Mouse (Mus musculus) kidney, adult 2 months (tissue): Measurements from ENCODE around the gene Ndufb10. TPM values are rescaled to one million over a fixed set of nuclear protein-coding genes. Genes with fewer than 3 reads are reported as not detected.
A peak's percentile ranks its signal among the peaks of the same experiment; 100 is the strongest.

Experiments
- DNase-seq: peaks from one replicate; pipeline ENCODE4 v3.0.0; 2021
- H3K27ac ChIP-seq: fragments of 200-500 bp; 2 replicates; pipeline ENCODE4 v1.5.1; 2012; ENCODE audit warnings: low read depth, low read length, control low read depth, inconsistent platforms; ENCODE audit not compliant: insufficient read depth
- H3K27me3 ChIP-seq: fragments of 200-500 bp; replicated peaks from 2 replicates; pipeline ENCODE4 v1.6.1; 2012; ENCODE audit warnings: mild to moderate bottlenecking, moderate library complexity, low read length, inconsistent platforms; ENCODE audit not compliant: control insufficient read depth, insufficient read depth
- H3K36me3 ChIP-seq: fragments of 200-500 bp; 2 replicates; pipeline ENCODE4 v1.6.1; 2012; ENCODE audit warnings: mild to moderate bottlenecking, moderate library complexity, low read length, inconsistent platforms; ENCODE audit not compliant: control insufficient read depth, insufficient read depth
- H3K4me1 ChIP-seq: fragments of 200-500 bp; 2 replicates; pipeline ENCODE4 v1.6.1; 2011; ENCODE audit warnings: low read length; ENCODE audit not compliant: control insufficient read depth, insufficient read depth
- H3K4me3 ChIP-seq: fragments of 200-500 bp; 2 replicates; pipeline ENCODE4 v1.5.1; 2011; ENCODE audit warnings: mild to moderate bottlenecking, low read depth, low read length, control low read depth; ENCODE audit not compliant: insufficient read depth
- CTCF ChIP-seq: fragments of 200-500 bp; conservative IDR thresholded peaks from 2 replicates; pipeline ENCODE4 v1.5.1; 2011; ENCODE audit warnings: low read depth, mild to moderate bottlenecking, control low read depth, low read length, moderate library complexity, mixed read lengths; ENCODE audit not compliant: insufficient read depth, insufficient read length
- POLR2A ChIP-seq: fragments of 200-500 bp; IDR thresholded peaks from one replicate; pipeline ENCODE4 v1.6.1; 2011; ENCODE audit warnings: low read depth, low read length, control low read depth
- WGBS: fragments of 180-500 bp; shearing (Covaris S2); methylation state at CpG from one replicate; pipeline ENCODE4 v1.1.7; 2018; 5-methylcytosine and 5-hydroxymethylcytosine counted together
- polyA plus RNA-seq: library from polyadenylated mRNA; depleted of rRNA; stranded (reverse); fragments of >200 nt; gene quantifications from 2 replicates; pipeline ENCODE4 v1.2.3, GENCODE M21; 2012; rRNA removed

Gene Ndufb10
- polyA plus RNA-seq: 626 and 656 TPM in 2 replicates

DNA sequence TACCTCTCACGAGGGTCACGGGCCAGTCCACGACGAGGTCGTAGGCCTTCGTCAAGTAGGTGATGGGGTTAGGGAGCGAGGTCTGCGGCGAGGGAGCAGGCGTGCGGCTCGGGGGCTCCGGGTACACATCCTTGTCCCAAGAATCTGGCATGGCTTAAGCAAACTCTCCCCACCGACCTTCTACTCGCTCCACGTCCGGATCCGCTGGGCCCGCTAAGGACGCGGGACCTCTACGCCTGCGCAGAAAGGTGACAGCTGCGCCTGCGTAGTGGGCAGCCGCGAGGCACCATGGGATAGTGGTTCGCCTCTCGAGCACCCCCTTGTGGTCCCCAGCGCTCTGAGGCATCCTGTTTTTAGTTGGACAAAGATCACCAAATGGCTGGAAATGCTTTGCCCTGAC, at the start of gene Ndufb10:
Gene Ndufb10, minus strand, starts transcription at position 295 of the 400 bp plus-strand sequence.
- Histone ChIP-seq H3K36me3 (no peaks in the 10 kb centered on the region; the same call in 1 of the 2 replicates), H3K4me3 (peak within 1 kb of the TSS; percentile 87), H3K27ac (peak within 1 kb of the TSS; percentile 90), H3K4me1 (peaks cover 2% of the 10 kb centered on the region; the same call in 1 of the 2 replicates), H3K27me3 (no peaks in the 10 kb centered on the region)
- TF ChIP-seq POLR2A: peak; percentile 96
- peak; percentile 96; the same call in 1 of the 2 replicates for TF ChIP-seq CTCF
- under 1% methylated on average over 30 of the region's 30 CpGs for WGBS
- DNase-seq: peak; percentile 98

DNA sequence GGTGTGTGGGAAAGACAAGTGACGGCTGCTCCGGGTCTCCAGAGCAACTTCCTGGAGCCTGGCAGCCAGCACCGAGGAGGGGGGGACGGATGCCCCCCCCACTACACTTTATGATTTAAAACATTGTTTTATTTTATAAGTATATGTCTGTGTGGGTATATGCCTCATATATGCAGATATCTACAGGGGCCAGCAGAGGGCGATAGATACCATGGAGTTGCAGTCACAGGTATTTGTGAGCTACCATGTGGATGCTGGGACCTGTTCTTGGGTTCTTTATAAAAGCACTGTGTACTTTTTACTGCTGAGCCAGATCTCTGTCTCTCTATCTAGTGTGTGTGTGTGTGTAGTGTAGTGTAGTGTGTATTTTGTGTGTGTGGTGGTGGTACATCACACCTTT, 49.0 kb upstream of the Ndufb10 start:
- Histone ChIP-seq H3K27ac (no peak overlapping the region), H3K4me1 (no peaks in the 10 kb centered on the region; the same call in 1 of the 2 replicates), H3K36me3 (no peaks in the 10 kb centered on the region), H3K27me3 (no peaks in the 10 kb centered on the region), H3K4me3 (no peak overlapping the region)
- no peak for DNase-seq
- TF ChIP-seq POLR2A (no peak), CTCF (peak; percentile 16; the same call in 1 of the 2 replicates)
- 84% methylated on average over 5 of the region's 5 CpGs for WGBS

DNA sequence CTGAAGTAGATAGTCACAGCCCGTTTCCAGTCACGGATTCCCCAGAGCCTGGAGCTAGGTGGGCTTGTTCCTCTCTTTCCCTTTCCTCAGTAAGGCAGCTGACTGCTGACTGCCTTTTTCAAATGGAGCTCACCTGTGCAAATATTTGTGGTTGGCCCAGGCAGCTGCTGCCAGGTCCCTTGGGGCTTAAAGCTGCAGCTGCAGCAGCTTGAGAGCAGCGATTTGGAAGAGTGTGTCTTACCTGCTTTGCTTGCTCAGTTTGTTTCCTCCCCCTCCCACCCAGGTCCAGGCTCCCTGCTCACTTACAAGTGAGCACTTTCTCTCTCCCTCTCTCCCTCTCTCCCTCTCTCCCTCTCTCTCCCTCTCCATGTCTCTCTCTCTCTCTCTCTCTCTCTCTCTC, 44.9 kb upstream of the Ndufb10 start:
- 44% methylated on average over 3 of the region's 3 CpGs for WGBS
- Histone ChIP-seq H3K4me1 (peaks cover 12% of the 10 kb centered on the region; the same call in 1 of the 2 replicates), H3K27me3 (no peaks in the 10 kb centered on the region), H3K27ac (no peak overlapping the region), H3K36me3 (no peaks in the 10 kb centered on the region), H3K4me3 (no peak overlapping the region)
- DNase-seq: no peak
- TF ChIP-seq CTCF (no peak), POLR2A (no peak)

DNA sequence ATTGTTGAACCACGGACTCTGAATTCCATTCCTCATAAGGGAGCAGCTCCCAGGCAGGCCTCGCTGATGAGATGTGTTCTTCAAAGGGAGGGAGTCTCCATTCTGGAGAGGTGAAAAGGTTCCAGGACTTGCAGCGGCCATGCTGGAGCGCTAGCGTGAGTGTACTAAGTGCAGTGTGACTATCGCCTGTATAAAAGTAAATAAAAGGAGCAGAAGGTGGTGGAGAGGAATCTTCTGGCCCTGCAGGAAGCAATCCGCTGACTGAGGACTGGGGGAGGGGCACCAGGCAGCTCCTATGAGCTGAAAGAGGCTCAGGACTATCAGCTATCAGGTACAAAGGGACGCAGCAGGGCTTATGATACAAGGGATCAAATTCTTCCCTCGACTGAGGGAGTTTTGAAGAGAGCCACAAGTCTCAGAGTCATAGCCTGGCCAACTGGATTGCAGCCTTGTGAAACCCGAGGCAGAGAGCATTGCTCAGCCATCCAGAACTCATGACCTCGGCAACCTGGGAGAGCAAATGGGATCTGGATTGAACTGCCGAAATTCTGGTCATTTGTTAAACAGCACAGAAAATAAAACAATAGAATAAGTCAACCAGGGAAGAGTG, 42.1 kb upstream of the Ndufb10 start:
- DNase-seq: peak; percentile 80
- 19% methylated on average over 12 of the region's 12 CpGs for WGBS
- no peaks in the 10 kb centered on the region for H3K36me3 ChIP-seq
- peaks cover 12% of the 10 kb centered on the region; the same call in 1 of the 2 replicates for H3K4me1 ChIP-seq
- no peaks in the 10 kb centered on the region for H3K27me3 ChIP-seq
- TF ChIP-seq CTCF (no peak), POLR2A (no peak)
- H3K27ac ChIP-seq: peak overlapping the region; percentile 19; the same call in 1 of the 2 replicates
- H3K4me3 ChIP-seq: no peak overlapping the region

DNA sequence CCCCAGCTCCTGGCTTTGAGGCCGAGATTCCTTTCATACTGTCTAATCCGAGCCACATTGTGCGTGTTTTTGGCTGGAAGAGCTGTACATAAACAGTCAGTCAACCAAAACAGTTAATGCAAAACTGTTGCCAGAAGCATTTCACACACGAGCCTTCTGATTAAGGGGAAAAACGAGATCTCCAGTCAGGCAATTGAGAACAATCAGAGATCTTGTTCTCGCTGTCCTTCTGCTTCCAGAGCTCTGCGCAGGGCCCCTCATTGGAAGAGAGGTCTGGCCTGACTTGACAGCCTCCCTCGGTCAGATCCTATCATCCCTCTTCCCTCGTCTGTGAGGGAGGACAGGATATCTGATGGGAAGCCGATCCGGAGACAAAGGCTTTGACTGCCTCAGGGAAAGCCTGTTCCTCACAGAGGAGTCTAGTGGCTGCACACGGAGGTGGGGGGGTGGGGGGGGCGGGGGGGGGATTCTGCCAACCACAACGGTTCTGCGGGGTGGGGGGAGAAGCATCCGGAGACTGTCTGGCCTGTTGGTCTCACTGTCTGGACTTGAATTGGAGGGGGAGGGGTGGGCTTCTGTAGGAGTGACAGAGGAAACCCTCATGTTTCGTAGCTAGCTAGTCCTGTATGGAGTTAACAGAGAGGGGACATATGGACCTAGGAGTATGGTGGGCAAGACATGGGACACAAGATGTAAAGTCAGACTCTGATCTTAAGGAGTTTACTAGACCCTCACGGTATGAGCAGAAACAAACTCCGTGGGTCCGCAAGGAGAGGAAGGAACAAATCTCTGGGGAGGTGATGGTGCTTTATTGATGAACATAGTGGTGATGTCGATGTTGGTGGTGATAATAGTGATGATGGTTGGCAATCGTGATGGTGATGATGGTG, 41.0 kb upstream of the Ndufb10 start:
- Histone ChIP-seq H3K36me3 (no peaks in the 10 kb centered on the region), H3K4me3 (no peak overlapping the region), H3K27me3 (no peaks in the 10 kb centered on the region), H3K4me1 (peaks cover 12% of the 10 kb centered on the region; the same call in 1 of the 2 replicates), H3K27ac (no peak overlapping the region)
- TF ChIP-seq CTCF (no peak), POLR2A (no peak)
- WGBS: 38% methylated on average over 22 of the region's 22 CpGs
- DNase-seq: no peak

DNA sequence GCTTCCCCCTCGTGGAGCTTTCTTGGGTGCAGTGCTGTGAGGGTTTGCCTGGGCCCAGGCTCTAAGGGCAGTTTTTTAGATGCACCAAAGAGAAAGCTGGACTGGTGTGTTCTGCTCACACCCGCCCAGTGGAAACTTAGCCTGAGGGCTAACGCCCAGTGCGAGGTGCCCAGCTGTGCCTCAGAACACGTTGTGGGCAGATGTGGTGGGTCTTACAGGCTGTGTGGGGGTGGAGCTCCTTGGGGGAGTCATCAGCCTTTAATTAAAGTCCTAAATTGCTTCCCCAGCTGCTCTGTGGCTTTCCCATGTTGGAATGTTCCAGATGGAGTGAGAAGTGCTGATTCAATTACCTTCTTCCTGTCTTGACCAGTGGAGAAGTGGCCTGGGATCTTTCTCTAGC, 36.8 kb upstream of the Ndufb10 start:
- 0 out of 2 replicates have a peak, but pooled peaks cover under 1% of the 10 kb centered on the region for H3K4me1 ChIP-seq
- TF ChIP-seq CTCF (no peak), POLR2A (no peak)
- WGBS: 60% methylated on average over 5 of the region's 5 CpGs
- no peak overlapping the region for H3K27ac ChIP-seq
- no peaks in the 10 kb centered on the region for H3K27me3 ChIP-seq
- no peak for DNase-seq
- H3K4me3 ChIP-seq: no peak overlapping the region
- no peaks in the 10 kb centered on the region for H3K36me3 ChIP-seq

DNA sequence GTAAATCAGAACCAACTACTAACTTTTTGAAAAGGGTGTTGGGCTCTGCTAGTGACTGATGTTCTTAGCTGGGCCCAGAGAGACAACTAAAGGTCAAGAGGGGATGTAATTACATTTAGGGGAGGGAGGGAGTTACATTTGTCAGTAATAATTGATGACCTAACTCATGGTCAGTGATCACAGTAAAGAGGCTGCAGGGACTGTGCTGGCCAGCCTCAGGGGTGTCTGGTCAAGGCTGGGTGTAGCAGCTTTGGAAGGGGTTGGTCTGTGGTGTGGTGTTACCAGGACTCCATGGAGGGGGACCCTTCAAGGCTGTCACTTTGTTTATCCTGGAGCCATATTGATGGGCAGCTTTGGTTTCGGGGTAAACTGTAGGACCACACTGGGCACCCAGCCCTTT, 33.1 kb upstream of the Ndufb10 start:
- H3K4me1 ChIP-seq: peaks cover 5% of the 10 kb centered on the region; the same call in 1 of the 2 replicates
- DNase-seq: no peak
- no peak overlapping the region for H3K27ac ChIP-seq
- no peak overlapping the region for H3K4me3 ChIP-seq
- TF ChIP-seq POLR2A: no peak
- WGBS: 96% methylated on average over 1 of the region's 1 CpGs
- H3K27me3 ChIP-seq: 0 out of 2 replicates have a peak, but pooled peaks cover 2% of the 10 kb centered on the region
- H3K36me3 ChIP-seq: no peaks in the 10 kb centered on the region
